Mouse (Mus musculus): Measurements from ENCODE around the gene Dab2ip. TPM values are rescaled to one million over a fixed set of nuclear protein-coding genes. Genes with fewer than 3 reads are reported as not detected.

Gene Dab2ip
- polyA plus RNA-seq, 1 experiment from 2014 or later = 67.9 TPM

DNA sequence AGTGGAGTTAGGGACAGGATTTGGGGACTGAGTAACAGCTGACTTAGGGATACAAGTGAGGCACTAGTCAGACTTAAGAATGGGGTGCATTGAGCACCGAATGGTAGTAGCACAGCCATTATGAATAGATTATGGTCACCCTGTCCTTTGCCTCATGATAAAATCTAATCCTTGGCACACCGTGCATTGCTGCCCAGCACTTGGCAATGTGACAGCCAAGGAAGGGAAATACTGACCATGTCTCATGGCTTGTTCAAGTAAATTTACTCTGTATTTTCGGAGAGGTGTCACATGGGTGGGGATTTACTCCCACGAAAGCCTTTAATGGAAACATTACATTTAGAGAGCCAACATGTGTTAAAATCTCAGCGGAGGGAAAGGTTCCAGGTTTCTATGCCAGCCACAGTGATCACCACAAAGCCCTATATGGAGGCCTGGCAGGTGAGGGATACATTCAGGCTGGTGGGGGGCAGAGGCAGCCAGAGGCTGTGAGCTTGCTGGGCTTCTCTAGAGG is 129.5 kb downstream of the Dab2ip start:
- H3K4me1 ChIP-seq = peaks cover 94% of the 10 kb centered on the region
- H3K36me3 ChIP-seq = no peaks in the 10 kb centered on the region
- ATAC-seq (ENCODE audit: insufficient number of reproducible peaks, low FRiP score, low TSS enrichment, low read depth) = no peak
- H3K27me3 ChIP-seq = no peaks in the 10 kb centered on the region
- H3K9ac ChIP-seq = no peak overlapping the region
- 0 out of 2 replicates have a peak overlapping the region, but pooled peaks have one; percentile 29 for H3K27ac ChIP-seq (replicated peaks)
- H3K9me3 ChIP-seq (replicated peaks) = no peaks in the 10 kb centered on the region
- no peak overlapping the region for H3K4me2 ChIP-seq (replicated peaks)
- WGBS = 65% methylated on average over 5 of the region's 5 CpGs
- no peak overlapping the region for H3K4me3 ChIP-seq (replicated peaks)

GRCm38 (mm10) chr2:35688121-35688520 is 130.1 kb downstream of the Dab2ip start:
- Histone ChIP-seq H3K4me2 (replicated peaks) (no peak overlapping the region), H3K36me3 (no peaks in the 10 kb centered on the region), H3K27ac (replicated peaks) (peak overlapping the region; percentile 29; the same call in 1 of the 2 replicates), H3K4me3 (replicated peaks) (no peak overlapping the region), H3K4me1 (peaks cover 97% of the 10 kb centered on the region), H3K27me3 (no peaks in the 10 kb centered on the region), H3K9me3 (replicated peaks) (no peaks in the 10 kb centered on the region), H3K9ac (no peak overlapping the region)
- ATAC-seq (ENCODE audit: insufficient number of reproducible peaks, low FRiP score, low TSS enrichment, low read depth) = no peak
- WGBS = 62% methylated on average over 4 of the region's 4 CpGs

GRCm38 (mm10) chr2:35688581-35688980 is 130.5 kb downstream of the Dab2ip start:
- Histone ChIP-seq H3K4me1 (peaks cover 97% of the 10 kb centered on the region), H3K4me2 (replicated peaks) (no peak overlapping the region), H3K9me3 (replicated peaks) (no peaks in the 10 kb centered on the region), H3K4me3 (replicated peaks) (no peak overlapping the region), H3K27ac (replicated peaks) (no peak overlapping the region), H3K36me3 (no peaks in the 10 kb centered on the region), H3K27me3 (no peaks in the 10 kb centered on the region), H3K9ac (no peak overlapping the region)
- 89% methylated on average over 5 of the region's 5 CpGs for WGBS
- ATAC-seq (ENCODE audit: insufficient number of reproducible peaks, low FRiP score, low TSS enrichment, low read depth) = no peak

- Histone ChIP-seq H3K4me2 (replicated peaks) (no peak overlapping the region), H3K9ac (no peak overlapping the region), H3K36me3 (no peaks in the 10 kb centered on the region), H3K27ac (replicated peaks) (no peak overlapping the region), H3K4me1 (peaks cover 97% of the 10 kb centered on the region), H3K27me3 (no peaks in the 10 kb centered on the region), H3K4me3 (replicated peaks) (no peak overlapping the region), H3K9me3 (replicated peaks) (no peaks in the 10 kb centered on the region)
- WGBS = 55% methylated on average over 2 of the region's 2 CpGs
- no peak for ATAC-seq (ENCODE audit: insufficient number of reproducible peaks, low FRiP score, low TSS enrichment, low read depth)
Observed at GRCm38 (mm10) chr2:35689881-35690280, 131.8 kb downstream of the Dab2ip start.

GRCm38 (mm10) chr2:35691257-35692049 is 133.4 kb downstream of the Dab2ip start:
- Histone ChIP-seq H3K4me3 (replicated peaks) (no peak overlapping the region), H3K4me1 (peaks cover 98% of the 10 kb centered on the region), H3K9ac (no peak overlapping the region), H3K27ac (replicated peaks) (peak overlapping the region; percentile 56), H3K27me3 (no peaks in the 10 kb centered on the region), H3K9me3 (replicated peaks) (no peaks in the 10 kb centered on the region), H3K4me2 (replicated peaks) (no peak overlapping the region; the same call in 1 of the 2 replicates), H3K36me3 (no peaks in the 10 kb centered on the region)
- WGBS = 20% methylated on average over 7 of the region's 7 CpGs
- ATAC-seq (ENCODE audit: insufficient number of reproducible peaks, low FRiP score, low TSS enrichment, low read depth) = peak; percentile 80

DNA sequence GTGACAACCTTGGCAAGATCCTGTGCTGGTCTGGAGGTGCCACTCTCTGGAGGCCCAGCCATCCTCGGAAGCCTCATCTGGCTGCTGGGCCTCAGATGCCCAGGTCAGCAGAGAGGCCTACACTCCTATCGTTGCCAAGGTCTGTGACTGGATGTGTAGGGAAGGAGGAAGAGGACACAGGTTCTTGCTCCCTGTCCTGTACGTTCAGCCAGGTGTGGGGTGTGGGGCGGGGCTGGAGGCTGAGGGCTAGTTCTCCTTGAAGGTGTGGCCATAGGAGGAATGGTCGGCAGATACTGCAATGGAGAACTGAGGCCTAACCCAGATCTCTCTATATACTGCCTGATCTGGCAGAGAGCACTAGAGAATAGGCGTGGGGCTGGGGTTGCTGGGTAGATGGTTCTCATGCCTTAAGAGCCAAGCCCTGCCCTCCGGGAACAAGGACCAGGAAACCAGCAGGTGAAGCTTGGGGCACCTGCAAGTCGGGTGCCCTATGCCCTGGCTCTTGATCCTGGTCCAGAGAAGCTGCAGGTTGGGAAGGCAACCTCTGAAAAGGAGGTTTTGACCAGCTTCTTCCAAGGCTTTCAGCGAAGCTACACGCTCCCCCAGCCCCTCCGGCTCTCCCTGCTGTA is 134.3 kb downstream of the Dab2ip start:
- peak overlapping the region; percentile 18; the same call in 1 of the 2 replicates for H3K27ac ChIP-seq (replicated peaks)
- WGBS = 80% methylated on average over 11 of the region's 11 CpGs
- H3K36me3 ChIP-seq = no peaks in the 10 kb centered on the region
- no peak overlapping the region for H3K4me3 ChIP-seq (replicated peaks)
- H3K4me1 ChIP-seq = peaks cover 100% of the 10 kb centered on the region
- H3K4me2 ChIP-seq (replicated peaks) = no peak overlapping the region
- no peaks in the 10 kb centered on the region for H3K9me3 ChIP-seq (replicated peaks)
- H3K27me3 ChIP-seq = no peaks in the 10 kb centered on the region
- no peak for ATAC-seq (ENCODE audit: insufficient number of reproducible peaks, low FRiP score, low TSS enrichment, low read depth)
- H3K9ac ChIP-seq = no peak overlapping the region

DNA sequence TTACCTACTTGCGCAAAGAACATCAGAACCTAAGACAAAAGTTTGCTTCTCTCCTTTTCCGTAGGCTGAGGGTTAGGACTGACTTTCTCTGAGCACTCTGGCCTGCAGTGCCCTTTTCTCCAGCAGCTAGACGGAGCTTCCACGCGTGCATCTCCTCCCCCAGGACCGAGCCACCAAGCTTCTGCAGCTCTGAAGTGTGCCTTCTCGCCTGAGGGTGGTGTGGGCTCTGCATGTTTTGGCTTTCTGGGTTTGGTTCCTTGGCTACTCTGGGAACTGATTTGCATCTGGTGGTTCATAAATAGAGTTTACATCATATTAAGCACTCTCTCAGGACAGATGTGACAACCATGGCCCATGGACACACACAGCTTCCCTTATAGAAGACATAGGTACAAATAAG is 135.0 kb downstream of the Dab2ip start:
- WGBS = 63% methylated on average over 7 of the region's 7 CpGs
- Histone ChIP-seq H3K36me3 (no peaks in the 10 kb centered on the region), H3K27ac (replicated peaks) (no peak overlapping the region), H3K9ac (no peak overlapping the region), H3K4me1 (peaks cover 99% of the 10 kb centered on the region), H3K27me3 (no peaks in the 10 kb centered on the region), H3K4me3 (replicated peaks) (no peak overlapping the region), H3K9me3 (replicated peaks) (no peaks in the 10 kb centered on the region), H3K4me2 (replicated peaks) (no peak overlapping the region)
- no peak for ATAC-seq (ENCODE audit: insufficient number of reproducible peaks, low FRiP score, low TSS enrichment, low read depth)

- no peaks in the 10 kb centered on the region for H3K27me3 ChIP-seq
- 57% methylated on average over 2 of the region's 2 CpGs for WGBS
- no peak for ATAC-seq (ENCODE audit: insufficient number of reproducible peaks, low FRiP score, low TSS enrichment, low read depth)
- H3K4me2 ChIP-seq (replicated peaks) = no peak overlapping the region
- no peak overlapping the region for H3K27ac ChIP-seq (replicated peaks)
- no peak overlapping the region for H3K4me3 ChIP-seq (replicated peaks)
- no peaks in the 10 kb centered on the region for H3K36me3 ChIP-seq
- H3K4me1 ChIP-seq = peaks cover 96% of the 10 kb centered on the region
- H3K9ac ChIP-seq = no peak overlapping the region
- no peaks in the 10 kb centered on the region for H3K9me3 ChIP-seq (replicated peaks)
Observed at GRCm38 (mm10) chr2:35694111-35694510, 136.0 kb downstream of the Dab2ip start.

DNA sequence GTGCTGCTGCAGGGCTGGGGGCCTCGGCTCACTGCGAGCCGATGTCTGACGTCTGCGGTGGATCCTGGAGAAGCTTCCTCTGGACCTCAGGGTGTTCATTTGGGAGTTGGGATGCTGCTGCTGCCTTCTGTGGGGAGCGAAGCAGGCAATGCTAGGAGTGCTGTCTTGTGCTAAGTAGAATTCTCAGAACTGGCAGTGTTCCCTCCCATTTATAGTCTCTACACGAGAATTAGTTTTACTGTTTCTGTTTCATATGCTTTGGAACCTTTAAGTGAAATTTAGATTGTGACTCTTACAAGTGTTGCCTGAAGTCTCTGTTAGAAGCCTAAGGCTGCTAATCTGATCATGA is 138.1 kb downstream of the Dab2ip start:
- WGBS = 38% methylated on average over 7 of the region's 7 CpGs
- peak overlapping the region; percentile 10; the same call in 1 of the 2 replicates for H3K9ac ChIP-seq
- H3K27ac ChIP-seq (replicated peaks) = peak overlapping the region; percentile 89
- ATAC-seq (ENCODE audit: insufficient number of reproducible peaks, low FRiP score, low TSS enrichment, low read depth) = no peak
- H3K27me3 ChIP-seq = no peaks in the 10 kb centered on the region
- peak overlapping the region; percentile 39 for H3K4me2 ChIP-seq (replicated peaks)
- 0 out of 2 replicates have a peak overlapping the region, but pooled peaks have one; percentile 2 for H3K4me3 ChIP-seq (replicated peaks)
- H3K9me3 ChIP-seq (replicated peaks) = no peaks in the 10 kb centered on the region
- peaks cover 95% of the 10 kb centered on the region for H3K4me1 ChIP-seq
- no peaks in the 10 kb centered on the region for H3K36me3 ChIP-seq

GRCm38 (mm10) chr2:35696542-35697391 is 138.7 kb downstream of the Dab2ip start:
- Histone ChIP-seq H3K9me3 (replicated peaks) (no peaks in the 10 kb centered on the region), H3K27ac (replicated peaks) (peak overlapping the region; percentile 89), H3K4me1 (peaks cover 95% of the 10 kb centered on the region), H3K9ac (no peak overlapping the region), H3K27me3 (no peaks in the 10 kb centered on the region), H3K4me2 (replicated peaks) (peak overlapping the region; percentile 39), H3K4me3 (replicated peaks) (0 out of 2 replicates have a peak overlapping the region, but pooled peaks have one; percentile 2), H3K36me3 (no peaks in the 10 kb centered on the region)
- 14% methylated on average over 3 of the region's 3 CpGs for WGBS
- peak; percentile 52 for ATAC-seq (ENCODE audit: insufficient number of reproducible peaks, low FRiP score, low TSS enrichment, low read depth)

GRCm38 (mm10) chr2:35697768-35698167 is 139.7 kb downstream of the Dab2ip start:
- no peaks in the 10 kb centered on the region for H3K9me3 ChIP-seq (replicated peaks)
- ATAC-seq (ENCODE audit: insufficient number of reproducible peaks, low FRiP score, low TSS enrichment, low read depth) = no peak
- H3K27me3 ChIP-seq = no peaks in the 10 kb centered on the region
- no peak overlapping the region for H3K4me3 ChIP-seq (replicated peaks)
- WGBS = 81% methylated on average over 3 of the region's 3 CpGs
- H3K36me3 ChIP-seq = no peaks in the 10 kb centered on the region
- no peak overlapping the region for H3K4me2 ChIP-seq (replicated peaks)
- no peak overlapping the region for H3K9ac ChIP-seq
- H3K27ac ChIP-seq (replicated peaks) = peak overlapping the region; percentile 39; the same call in 1 of the 2 replicates
- peaks cover 95% of the 10 kb centered on the region for H3K4me1 ChIP-seq

Data from embryonic facial prominence, embryonic 15.5 days (tissue).